Mouse (Mus musculus): Measurements from ENCODE around the gene Frat1.
"Not testable (repeated sequence)": the region's sequence is repeated elsewhere in the genome, so short reads cannot be mapped to it uniquely, and the experiment has no call there.

The Frat1 gene

DNA sequence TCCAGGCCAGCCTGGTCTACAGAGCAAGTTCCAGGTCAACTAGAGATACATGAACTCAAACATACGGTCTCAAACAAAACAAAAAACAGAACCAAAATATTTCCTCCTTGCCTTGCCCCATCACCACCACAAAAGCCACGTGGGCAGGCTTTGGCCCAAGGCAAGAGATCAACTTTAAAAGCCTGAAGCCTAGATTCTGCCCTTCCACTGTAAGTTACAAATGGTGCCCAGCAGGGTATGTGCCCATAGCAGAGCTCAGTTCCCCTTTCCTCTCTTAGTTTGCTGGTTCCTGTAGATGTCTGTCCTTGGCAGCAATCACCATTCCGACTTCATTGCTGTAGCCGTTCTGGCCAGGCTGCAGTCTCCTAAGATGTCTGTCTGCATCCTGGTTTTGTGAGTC lies 12.9 kb downstream of the Frat1 start:
- no peak for DNase-seq (ENCODE audit: low spot score in 2 of 2)

DNA sequence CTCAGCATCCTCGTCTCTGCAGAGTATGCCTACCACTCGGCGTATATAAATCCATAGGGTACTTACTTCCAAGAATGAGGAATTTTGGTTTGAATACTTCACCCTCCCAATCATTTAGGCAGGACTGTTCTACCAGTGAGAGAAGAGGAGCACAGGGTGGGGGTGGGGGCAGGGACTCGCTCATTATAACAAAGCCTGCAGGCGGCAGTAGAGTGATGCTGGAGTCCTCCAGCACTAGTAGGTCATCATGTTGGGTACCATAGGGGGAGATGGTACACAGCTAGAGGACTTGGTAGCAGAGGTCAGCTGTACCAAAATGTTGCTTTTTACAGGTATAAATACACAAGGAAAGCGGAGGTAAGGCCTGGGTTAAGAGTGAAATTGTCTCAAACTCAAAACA lies 14.6 kb downstream of the Frat1 start:
- no peak for DNase-seq (ENCODE audit: low spot score in 2 of 2)

DNA sequence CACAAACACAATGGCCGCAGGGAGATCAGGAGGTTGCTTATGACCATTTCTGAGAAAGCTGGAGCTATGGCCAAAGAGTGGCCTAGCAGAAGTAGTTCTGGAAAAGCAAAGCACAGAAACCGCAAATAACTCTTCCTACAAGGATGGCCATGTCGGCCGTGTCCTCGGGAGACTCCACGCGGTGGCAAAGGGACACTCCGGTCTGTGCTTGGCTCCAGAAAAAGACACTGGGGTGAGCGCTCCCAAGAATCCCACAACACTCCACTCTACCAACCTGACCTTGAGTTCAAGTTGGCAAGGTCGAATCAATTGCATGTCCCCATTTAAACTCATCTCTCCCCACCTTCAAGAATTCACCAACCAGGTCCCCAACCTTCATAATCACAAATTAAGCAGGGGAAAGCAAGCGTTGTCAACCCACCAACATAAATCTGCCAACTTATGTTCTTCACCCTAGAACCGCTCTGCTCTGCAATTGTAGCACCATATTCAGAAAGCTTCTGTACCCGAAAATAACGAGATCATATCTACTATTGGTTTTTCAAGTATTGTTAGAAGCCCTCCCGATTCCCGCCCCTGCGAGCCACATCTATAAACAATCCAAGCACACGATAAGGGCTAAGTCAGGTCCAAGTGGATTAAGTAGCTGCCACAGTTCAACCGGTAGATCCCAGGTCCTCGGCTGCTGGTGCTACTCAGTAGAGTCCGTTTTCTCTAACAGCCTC lies 16.8 kb downstream of the Frat1 start:
- DNase-seq (ENCODE audit: low spot score in 2 of 2): peak; percentile 28 to 38

DNA sequence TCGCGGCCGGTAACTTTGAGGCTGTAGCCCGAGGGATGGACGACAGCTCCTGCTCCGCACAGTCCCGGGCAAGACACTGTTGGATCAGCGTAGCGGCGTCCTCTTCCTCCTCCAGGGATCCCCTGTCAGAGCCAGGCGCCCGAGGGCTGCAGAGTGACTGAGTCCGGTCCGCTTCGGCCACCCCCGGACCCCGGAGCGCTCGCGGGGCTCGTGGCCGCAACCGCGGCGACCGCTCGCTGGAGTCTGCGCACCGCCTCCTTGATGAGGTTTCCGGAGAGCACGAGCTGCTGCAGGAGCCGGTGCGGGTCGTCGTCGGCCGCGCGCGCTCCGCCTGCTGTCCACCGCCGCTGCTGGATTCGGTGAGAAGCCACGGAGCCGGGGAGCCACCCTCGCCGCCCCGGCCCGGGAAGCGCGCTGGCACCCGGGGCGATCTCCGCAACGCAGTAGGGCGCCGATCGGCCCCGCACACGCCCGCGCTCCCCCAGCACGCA lies 17.4 kb downstream of the Frat1 start:
- peak; percentile 60 to 64 for DNase-seq (ENCODE audit: low spot score in 2 of 2)

DNA sequence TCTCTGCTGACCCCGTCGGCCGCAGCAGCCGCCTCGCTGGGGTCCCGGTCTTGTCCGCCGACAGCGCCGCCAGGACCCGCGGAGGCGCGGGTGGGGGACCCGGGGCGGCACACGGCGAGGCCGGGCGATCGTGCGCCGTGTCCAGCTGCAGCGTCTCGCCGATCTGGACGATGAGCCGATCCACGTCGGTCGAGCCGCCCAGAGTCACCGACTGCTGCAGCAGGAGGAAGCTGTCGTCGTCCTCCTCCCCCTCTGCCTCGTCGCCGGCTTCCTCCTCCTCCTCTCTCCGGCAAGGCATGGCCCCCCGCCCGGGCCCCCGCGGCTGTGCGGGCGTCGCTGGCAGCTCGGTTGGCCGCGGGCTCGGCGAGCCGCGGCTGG lies 17.8 kb downstream of the Frat1 start:
- peak in 1 of 2 experiments; percentile 67 for DNase-seq (ENCODE audit: low spot score in 2 of 2)

DNA sequence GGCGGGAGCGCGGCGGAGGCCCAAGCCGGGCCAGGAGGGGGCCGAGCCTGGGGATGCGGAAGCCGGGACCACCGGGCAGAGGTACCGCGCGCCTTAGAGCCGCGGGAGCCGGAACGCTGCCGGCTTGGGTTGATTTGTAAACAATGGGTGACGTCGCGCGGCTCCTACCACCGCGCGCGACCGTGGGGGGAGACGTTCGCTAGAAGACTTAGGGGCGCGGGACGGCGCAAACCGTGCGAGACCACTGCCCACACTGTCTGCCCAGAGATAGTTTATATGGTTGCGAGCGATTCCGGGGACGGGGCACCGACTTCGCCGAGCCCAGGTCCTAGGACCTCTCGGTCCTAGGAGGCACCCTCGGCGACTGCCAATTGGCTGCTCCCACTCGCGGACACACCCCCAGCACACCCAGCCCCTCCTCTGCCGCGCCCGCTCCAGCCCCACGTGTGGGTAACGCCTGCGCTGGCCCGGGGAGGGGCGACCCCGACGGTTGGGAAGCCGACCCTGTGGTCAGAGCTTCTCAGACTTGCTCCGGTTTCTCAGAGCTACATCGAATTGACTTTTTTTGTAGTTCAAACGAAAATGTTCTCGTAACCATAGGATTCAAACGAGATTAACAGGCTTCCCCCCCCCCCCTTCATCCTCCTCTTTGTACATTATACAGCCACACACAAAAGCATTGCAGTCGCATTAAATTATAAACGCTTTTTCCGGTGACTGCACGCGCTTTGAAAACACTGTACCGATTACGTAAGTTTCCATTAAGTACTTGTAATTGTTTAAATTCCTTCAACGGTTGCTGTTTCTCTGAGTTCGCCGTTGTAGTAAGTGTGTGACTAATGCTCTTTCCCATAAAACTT lies 18.5 kb downstream of the Frat1 start, which contains the start of gene Frat2:
Gene Frat2 (minus strand): TSS at position 141 of the 860 bp plus-strand sequence.
- DNase-seq (ENCODE audit: low spot score in 2 of 2): peak; percentile 87 to 90

DNA sequence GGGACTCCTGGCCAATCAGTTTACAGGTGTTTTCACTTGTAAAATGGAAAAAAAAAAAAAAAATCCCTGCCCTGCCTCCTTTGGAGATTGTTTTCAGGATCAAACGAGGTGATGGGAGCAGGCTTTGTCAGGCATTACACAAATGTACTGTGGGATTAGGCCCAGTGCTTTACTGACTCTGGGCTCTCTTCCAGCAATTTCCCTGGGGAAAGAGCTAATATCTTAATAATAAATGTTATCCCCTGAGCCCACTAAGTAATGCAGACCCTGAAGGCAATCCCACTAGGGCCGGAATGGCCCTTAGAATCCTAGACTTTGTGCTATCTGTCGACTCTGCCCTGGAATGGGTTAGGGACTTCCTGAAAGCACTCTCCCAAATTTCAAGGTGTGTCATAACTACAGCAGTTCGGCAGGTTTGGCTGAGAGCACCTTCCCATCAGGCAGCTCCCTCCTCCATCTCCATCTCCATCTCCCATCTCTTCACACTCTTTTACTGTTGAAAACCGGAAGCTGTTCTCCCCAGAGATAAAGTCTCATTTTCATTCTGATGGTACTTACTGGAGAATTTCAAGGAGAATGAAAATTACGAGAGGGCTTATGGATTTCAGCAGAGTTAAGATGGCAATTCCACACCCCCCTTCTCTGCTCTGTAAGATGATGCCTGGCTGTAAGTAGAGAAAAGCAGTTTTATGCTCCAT lies 20.4 kb downstream of the Frat1 start:
- no peak for DNase-seq (ENCODE audit: low spot score in 2 of 2)

DNA sequence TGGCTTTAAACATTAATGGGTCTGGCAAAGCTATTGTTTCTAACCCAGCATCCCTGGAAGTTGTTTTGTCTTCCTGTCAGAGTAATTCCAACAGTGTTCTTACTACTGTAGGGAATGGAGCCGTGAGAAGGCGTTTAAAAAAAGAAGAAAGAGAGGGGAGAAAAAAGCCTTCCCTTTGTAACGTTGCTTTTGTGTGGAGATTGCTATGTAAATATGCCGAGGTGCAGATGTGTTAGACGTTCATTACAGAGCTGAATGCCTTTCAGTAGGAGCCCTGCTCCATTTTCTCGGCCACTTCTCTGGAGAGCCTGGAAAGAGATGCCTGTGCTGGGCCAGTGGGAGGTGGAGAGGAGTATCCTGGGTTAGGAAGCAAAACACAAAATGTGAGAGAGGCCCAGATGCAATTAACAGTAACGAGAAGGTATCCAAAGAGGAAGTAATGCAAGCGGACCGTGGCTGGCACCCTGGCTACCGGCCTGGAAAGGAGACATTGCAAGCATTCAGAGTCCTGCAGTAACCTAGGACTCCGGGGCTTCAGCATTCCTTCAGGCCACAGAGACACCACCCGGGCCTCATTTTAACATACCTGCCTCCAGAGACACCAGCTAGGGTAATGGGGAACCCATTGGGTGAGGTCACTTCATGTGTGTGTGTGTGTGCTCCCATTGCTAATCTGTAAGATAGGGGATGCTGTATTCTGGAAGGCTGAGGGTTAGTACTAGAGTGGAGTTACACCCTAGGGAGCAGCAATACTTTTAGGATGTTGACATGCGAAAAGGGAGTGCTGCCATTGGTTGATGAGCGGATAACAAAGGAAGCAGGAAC lies 21.2 kb downstream of the Frat1 start:
- peak in 1 of 2 experiments; percentile 36 for DNase-seq (ENCODE audit: low spot score in 2 of 2)

DNA sequence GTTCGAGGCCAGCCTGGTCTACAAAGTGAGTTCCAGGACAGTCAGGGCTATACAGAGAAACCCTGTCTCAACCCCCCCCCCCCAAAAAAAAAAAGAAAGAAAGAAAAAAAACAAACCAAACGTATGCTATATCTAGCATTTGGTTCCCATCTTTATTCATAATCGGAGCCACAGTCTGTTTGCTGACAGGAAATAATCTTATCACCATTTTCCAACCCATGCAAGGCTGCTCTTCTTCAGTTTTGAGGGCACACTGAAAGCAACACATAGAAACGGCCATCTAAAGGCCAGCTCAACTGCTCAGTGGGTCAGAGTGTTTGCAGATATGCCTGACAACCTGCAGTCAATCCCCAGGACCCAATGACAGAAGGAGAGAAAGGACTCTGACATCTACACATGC lies 22.7 kb downstream of the Frat1 start:
- DNase-seq (ENCODE audit: low spot score in 2 of 2): no peak

DNA sequence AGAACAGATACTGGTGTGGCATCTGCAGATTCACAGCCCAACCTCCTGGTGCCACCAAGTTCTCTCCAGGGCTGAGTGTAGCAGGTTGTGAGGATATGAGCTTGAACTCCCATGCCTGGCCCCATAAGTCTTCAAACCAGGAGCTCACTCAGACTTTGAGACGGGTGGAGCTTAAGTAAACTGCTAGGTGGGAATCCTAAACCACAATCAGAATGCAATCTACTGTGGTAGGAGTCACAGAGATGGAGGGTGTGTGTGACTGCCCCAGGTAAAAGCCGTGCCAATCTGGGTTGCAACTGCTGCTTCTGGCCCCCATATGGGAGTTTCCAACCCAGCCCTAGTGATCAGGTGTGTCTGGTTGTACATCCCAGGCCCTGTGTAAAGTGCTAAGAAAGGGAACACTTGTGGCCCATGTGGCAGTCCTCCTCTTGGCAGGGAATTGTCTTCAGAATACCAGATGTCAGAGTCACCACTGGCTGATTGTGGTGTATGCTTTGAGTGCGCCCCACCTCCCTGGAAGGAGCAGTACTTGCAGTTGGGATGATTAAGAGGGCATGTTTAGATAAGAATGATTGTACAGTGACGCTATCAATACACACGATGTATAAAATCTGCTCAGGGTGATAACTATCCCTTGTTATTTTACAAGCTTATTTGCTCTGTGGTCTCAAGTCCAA lies 27.5 kb downstream of the Frat1 start:
- no peak for DNase-seq (ENCODE audit: low spot score in 2 of 2)

DNA sequence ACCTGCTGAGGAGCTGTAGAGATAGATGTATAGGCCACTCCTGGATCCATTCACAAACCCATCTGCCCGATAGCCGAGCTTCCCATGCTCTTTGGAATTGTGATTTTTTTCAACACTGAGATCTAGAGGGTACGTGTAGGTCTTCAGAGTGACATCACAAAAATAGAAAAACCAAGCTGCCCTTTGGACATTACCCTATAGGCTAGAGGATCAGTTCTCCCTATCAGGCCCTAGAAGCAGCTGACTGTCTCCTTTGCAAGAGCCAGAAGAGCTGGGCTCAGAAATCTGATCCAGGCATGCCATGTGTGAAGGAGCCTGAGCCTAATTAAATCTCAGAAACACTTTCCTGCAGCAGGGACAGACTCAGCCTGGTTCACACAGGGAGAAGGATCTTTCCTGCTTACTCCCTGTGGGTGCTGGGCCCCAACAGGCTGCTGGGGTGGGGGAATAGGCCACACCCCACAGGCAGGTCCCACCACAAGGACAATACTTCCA lies 28.1 kb downstream of the Frat1 start:
- DNase-seq (ENCODE audit: low spot score in 2 of 2): no peak

DNA sequence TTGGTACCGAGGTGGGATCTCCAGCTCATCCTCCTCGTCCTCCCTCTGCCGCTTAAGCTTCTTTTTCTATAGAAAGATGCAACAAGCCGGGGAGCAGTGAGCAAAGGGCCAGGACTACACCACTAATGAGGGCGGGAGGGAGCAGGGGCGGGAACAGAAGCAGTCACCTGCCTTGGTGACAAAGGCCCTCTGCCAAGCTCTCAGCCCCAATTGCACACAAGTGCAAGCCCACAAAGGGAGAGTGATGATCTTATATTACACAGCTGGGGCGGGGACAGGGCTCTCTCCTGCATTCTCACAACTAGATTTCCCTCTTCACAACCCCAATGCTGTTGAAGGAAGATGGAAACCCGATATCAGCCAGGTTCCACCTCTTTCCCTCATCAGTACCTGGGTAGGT lies 36.9 kb downstream of the Frat1 start:
- no peak for DNase-seq (ENCODE audit: low spot score in 2 of 2)

DNA sequence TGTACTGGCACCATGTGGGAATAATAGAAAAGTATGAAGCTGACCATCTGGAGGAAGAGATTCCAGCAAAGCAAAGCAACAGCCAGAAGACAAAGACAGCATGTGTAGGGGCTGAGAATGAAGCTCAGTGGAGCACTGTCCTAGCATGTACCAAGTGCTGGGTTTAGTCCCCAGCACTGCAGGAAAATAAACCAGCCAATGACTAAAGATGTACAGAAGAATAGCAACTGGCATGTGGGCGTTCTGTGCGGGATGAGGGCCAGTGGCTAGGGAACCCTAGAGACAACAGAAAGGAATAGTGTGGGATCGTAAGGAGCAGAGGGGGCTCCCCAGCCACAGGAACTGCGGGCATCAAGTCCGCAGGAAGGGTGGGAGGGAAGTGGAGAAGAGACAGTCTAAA lies 39.5 kb downstream of the Frat1 start:
- DNase-seq (ENCODE audit: low spot score in 2 of 2): no peak

DNA sequence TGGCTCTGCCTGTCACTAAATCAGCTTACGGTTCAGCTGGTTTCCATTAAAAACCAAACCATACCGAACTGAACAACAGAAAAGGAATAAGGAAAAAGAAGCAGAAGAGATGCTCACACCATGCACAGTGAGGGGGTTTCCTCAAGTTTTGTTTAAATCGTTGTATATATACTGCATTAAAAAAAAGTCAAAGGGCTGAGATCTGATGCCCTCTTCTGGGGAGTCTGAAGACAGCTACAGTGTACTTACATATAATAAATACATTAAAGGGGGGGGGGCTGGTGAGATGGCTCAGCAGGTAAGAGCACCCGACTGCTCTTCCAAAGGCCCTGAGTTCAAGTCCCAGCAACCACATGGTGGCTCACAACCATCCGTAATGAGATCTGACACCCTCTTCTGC lies 40.2 kb downstream of the Frat1 start:
- DNase-seq (ENCODE audit: low spot score in 2 of 2): not testable (repeated sequence)

DNA sequence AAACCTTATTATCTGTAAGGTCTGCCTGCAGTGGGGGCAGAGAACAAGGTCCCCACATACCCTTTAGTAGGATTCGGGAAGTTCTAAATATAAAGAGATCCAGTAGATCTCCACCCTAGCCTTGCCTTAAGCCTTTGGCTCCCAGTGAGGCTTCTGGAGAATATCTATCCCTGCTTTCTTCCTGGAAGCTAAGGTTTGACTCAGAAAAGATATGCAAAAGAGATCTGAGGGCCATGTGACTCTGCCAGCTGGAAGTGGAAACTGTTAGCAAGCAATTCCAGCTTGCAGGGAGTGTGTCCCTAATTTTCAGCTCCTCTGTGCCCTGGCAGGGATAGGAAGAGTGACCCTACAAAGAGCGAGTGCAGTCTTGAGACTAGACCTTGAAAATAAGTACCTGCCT lies 42.5 kb downstream of the Frat1 start:
- no peak for DNase-seq (ENCODE audit: low spot score in 2 of 2)

DNA sequence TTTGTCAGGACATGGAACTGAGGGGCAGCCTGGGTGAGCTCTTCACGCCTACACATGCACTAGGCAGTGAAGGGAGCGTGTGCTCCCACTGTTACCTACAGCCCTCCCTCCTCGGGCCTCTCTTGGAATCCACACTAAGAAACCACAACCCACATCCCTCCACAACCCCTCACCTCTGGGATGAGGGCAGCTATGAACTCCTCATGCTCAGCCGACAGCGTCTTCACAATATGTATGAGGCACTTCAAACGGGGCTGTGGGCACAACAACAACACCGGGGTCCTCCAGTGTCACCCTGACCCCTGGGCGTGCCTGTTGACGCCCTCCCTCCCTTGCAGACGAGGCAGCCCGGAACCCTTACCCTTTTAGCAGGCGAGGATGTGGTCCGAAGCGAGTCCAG lies 44.6 kb downstream of the Frat1 start:
- DNase-seq (ENCODE audit: low spot score in 2 of 2): no peak

DNA sequence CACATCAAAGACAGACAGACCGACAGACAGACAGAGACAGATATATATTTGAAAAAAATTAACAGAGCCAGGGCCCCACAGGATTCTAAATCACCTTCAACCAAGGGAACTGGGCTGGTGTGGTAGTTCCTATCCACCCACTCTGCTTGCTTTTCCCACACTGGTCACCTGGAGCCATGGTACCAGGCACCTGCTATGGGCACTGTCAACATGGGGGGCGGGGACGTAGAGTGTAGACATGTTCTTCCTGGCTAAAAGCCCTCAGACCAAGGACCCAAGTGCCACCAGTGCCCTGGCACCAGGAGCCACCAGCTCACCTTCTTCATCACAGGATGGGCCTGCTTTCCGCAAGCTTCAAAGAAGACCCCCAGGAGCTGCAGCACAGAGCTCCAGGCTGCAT lies 52.1 kb downstream of the Frat1 start:
- DNase-seq (ENCODE audit: low spot score in 2 of 2): no peak

Data from spleen, postnatal 10 days (tissue).